Mouse (Mus musculus): Measurements from ENCODE around the gene Mctp2.

The Mctp2 gene

GRCm38 (mm10) chr7:72165726-72166701 lies 140.4 kb downstream of the Mctp2 start:
- DNase-seq, result no peak

DNA sequence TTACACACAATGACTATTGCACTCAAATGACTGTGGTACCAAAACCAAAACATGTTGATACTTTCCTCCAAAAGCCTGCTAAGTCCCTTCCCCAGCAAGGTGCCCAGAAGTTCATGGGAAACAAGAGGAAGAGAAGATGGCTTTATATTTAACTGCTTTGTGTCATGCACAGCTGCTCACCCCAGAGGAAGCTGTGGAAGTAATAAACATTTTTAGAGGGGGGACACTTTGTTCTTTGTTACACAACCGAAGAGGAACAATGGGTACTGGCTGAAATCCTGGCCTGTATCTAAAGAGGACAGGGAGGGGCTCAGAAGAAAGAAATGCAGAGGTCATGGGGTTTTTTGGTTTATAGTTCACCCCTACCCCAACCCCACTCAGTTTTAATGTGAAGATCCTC lies 144.2 kb downstream of the Mctp2 start:
- DNase-seq, result no peak

DNA sequence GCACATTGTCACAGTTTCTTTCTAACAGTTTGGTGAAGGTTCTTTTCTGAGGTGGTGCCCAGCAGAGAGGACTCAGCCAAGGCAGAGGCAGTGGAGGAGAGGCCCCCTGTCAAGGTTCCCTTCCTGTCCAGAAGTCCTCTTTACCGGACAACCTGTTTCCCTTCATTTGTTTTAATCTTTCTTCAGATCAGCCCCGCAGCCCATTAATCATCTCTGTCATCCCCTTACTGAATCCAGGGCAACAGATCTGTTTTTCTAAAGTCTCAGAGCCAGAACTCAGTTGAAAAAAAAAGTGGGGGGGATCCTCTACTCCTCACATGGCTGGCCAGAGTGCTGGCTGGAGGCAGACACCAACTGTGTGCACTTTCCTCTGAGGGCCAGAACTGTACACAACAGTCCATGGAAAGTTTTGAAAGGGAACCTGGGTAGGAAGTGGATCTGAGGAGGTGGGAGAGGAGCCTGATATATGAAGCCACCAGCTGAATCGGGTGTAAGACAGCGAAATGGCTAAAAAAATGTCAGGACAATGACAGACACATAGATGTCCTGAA lies 146.8 kb downstream of the Mctp2 start:
- no peak for DNase-seq

- no peak for DNase-seq
Observed at GRCm38 (mm10) chr7:72150799-72151708, 155.4 kb downstream of the Mctp2 start.

GRCm38 (mm10) chr7:72149073-72149472 lies 157.3 kb downstream of the Mctp2 start:
- no peak for DNase-seq

DNA sequence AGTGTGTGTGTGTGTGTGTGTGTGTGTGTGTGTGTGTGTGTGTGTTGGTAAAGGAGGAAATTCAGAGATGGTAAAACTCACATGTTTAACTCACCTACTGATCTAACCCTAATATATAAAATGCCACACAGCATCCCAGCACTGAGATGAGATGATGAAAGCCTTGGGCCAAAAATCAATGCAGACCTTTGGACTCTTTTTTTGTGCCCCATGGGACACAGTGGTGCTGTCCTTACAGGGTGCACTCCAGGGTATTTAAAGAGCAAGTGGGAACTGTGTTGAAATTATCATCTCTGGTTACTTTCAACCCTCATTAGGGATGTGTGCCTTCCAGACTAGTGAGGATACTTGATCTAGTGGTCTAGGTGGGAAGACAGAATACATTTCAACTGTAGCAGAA lies 159.6 kb downstream of the Mctp2 start:
- DNase-seq, result no peak

GRCm38 (mm10) chr7:72145726-72146520 lies 160.5 kb downstream of the Mctp2 start:
- DNase-seq, result no peak

DNA sequence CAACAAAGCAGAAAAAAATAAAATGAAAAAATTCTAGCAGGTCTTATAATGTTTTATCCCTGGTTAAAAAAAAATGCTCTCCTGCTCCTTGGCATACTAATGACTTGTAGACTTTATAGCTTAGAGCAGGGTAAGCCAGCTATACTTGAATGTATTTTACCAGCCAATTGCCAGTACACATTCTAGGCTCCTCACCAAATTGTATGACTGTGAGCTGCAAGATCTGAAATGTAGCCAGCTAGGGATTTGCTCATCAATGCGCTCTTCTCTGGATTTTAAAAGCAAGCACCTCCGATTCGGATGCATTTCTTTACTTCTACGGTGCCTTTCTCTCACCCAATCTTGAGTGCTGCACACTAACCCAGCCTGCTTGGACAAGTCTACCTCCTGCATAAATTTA lies 167.7 kb downstream of the Mctp2 start:
- DNase-seq, result no peak

DNA sequence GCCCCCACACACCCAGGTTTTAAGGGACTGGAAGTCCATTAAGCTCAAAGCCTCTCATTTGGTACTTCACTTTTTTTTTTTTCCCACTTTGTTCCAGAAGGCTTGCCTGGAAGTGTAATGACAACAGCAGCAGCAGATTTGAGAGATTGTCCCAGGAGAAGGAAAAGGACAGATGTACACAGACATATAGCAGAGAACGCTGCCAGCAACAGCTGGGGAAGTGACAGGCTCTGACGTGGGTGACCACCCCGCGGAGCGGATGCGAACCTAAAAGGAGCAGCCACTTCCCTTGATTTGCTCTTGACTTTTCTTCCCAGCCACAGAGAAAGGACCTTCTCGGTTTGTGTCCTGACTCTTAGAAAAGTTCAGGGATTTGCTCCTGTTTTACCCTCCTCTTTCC lies 185.4 kb downstream of the Mctp2 start:
- DNase-seq, result no peak

GRCm38 (mm10) chr7:72119713-72120112 lies 186.7 kb downstream of the Mctp2 start:
- no peak for DNase-seq

GRCm38 (mm10) chr7:72117376-72118077 lies 188.9 kb downstream of the Mctp2 start:
- DNase-seq, result no peak

DNA sequence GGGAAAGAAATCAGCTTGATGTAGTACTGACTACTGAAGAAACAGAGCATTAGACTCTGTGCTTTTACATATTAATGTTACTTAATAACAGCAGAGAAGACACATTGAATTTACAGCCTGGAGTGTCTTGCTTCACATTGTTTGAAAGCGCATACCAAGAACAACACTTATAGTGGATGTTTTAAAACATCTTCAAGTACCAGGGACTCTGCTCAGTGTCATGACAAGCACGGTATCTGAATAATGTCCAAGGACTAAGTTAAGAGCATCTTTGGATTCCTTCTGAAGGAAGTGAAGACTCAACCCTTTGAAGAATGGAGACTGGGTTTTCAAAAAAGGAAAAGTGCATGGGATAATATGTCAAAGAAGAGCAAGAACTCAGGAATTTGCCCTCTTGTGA lies 191.3 kb downstream of the Mctp2 start:
- no peak for DNase-seq

GRCm38 (mm10) chr7:72110578-72110977 lies 195.8 kb downstream of the Mctp2 start:
- DNase-seq, result no peak

DNA sequence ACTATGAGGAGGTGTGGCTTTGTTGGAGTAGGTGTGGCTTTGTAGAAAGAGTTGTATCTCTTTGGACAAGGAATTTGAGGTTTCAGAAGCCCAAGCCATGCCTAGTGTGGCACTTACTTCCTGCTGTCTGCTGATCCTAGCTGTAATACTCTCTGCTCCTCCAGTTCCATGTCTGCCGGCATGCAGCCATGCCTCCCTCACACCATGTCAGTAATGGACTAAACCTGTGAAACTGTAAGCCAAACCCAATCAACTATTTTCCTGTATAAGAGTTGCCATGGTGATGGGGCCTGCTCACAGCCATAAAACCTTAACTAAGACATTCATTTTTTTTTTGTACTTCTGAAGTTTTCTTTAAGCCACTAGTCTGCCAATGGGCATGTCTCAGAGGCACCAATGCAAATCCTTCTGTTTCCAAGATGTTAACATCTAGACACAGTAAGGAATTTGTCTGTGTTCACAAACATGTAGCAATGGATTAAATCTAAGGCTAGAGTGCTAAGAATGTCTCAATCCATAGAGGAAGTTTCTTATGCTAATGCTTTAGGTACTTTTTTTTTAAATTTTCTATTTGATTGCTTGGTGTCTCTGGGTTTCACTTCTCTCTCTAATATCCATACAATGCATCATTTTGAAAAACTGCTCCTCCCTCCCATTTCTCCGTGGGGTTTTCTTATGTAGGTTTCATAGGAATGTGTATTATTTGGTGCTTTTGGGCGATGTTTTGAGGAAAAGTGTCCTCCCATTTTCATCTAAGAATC lies 197.6 kb downstream of the Mctp2 start:
- DNase-seq, result no peak

DNA sequence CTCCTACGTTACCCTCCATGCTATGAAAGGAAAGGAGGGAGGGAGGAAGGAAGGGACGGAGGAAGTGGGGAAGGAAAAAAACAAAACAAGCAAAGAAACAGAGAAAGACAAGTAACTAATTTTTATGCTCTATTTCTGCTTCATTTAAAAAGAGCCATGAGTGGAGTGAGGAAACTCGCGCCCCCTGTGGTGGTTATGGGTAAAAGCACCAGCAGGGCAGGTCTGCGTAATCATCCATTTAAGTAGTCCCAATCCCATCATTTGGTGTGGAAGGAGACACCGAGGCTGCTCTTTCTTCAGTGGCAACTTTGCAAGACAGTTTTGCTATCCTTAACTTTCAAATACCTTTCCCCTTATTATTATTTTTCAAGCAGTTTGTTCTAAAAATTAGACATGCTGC lies 202.2 kb downstream of the Mctp2 start:
- DNase-seq, result no peak

DNA sequence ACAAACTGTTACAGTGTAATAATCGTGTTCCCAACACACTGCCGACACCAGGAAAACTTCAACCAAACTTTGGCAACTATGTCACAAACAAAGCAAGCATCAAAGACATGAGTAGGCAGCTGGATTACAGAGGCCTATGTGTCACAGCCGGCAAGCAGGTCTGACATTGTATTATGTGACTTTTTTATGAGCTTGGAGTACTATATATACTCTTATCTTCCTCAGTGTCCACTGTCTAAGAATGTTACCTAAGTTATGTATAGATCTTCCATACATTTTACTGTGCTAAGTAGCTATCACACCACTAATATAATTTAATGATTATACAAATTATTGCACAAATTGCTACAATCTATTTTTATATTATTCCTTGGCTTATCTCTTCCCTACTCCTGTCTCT lies 202.8 kb downstream of the Mctp2 start:
- no peak for DNase-seq

GRCm38 (mm10) chr7:72100683-72101082 lies 205.7 kb downstream of the Mctp2 start:
- DNase-seq, result no peak

GRCm38 (mm10) chr7:72098603-72099002 lies 207.8 kb downstream of the Mctp2 start:
- no peak for DNase-seq

DNA sequence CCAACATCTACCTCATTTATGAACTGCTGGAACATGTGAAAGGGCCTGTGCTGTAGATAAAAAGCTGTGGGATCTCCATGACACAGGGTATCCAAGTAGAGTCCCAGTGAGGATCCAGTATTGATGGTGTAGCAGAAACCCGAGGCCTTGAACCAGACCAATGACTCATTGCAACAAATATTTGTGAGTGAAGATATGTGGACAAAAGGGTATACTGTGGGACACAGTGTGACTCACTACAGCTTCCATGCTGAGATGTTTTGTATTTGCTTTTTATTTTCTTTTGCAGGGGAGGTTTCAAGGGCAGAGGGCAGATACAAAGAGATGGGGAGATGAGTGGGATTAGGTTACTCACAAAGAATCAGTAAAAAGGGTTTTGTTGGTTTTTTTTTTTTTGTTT lies 209.4 kb downstream of the Mctp2 start:
- DNase-seq, result no peak

DNA sequence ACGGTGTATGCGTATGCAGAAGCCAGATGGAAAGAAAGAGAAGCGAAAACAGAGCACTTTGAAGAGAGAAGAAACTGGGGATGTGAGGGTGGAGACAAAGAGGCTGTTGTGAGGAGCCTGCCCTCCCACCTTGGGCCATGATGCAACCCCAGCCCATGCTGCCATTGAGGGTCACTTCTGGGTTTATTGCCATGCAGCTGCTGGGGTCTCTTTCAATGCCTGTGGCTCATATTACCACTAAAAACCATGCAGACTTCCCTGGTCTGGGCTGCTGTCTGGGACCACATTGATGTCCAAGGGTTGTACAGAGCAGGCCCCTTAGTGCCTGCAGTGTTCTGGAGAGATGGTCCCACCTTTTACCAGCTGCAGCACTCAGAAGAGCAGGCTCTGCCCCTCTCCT lies 210.0 kb downstream of the Mctp2 start:
- DNase-seq, result no peak

Measured in cerebellum, adult 8-10 months (tissue).